Mouse (Mus musculus) embryo, embryonic 11.5 days (tissue): ENCODE measurements around the gene Anxa1.
A peak's percentile ranks its signal among the peaks of the same experiment; 100 is the strongest.

Experiments used
- DNase-seq: peaks from one replicate; pipeline ENCODE4 v3.0.0-alpha.2; 2012; ENCODE audit warnings: low read depth, low spot score

The Anxa1 gene

GRCm38 (mm10) chr19:20390455-20390994, at the start of gene Anxa1:
Gene Anxa1, minus strand, starts transcription at chr19:20390944.
- DNase-seq, result no peak

- no peak for DNase-seq
These were observed 46.3 kb upstream of the Anxa1 start for GRCm38 (mm10) chr19:20437043-20437442.

- DNase-seq, result peak; percentile 39
These were observed 43.8 kb upstream of the Anxa1 start for GRCm38 (mm10) chr19:20434541-20434940.

GRCm38 (mm10) chr19:20433966-20434365, 43.2 kb upstream of the Anxa1 start:
- no peak for DNase-seq

- no peak for DNase-seq
These were observed 35.9 kb upstream of the Anxa1 start for GRCm38 (mm10) chr19:20426443-20427161.

- DNase-seq, result no peak
These were observed 20.5 kb upstream of the Anxa1 start for GRCm38 (mm10) chr19:20411276-20411675.

- DNase-seq, result no peak
These were observed 19.1 kb upstream of the Anxa1 start for GRCm38 (mm10) chr19:20409541-20410528.

GRCm38 (mm10) chr19:20406475-20406874, 15.7 kb upstream of the Anxa1 start:
- DNase-seq, result no peak

- DNase-seq, result no peak
These were observed 14.3 kb upstream of the Anxa1 start for GRCm38 (mm10) chr19:20405015-20405414.

GRCm38 (mm10) chr19:20403740-20404139, 13.0 kb upstream of the Anxa1 start:
- DNase-seq, result no peak

- DNase-seq, result no peak
These were observed 12.5 kb upstream of the Anxa1 start for GRCm38 (mm10) chr19:20403219-20403618.

GRCm38 (mm10) chr19:20402516-20403200, 11.9 kb upstream of the Anxa1 start:
- no peak for DNase-seq

GRCm38 (mm10) chr19:20401961-20402360, 11.2 kb upstream of the Anxa1 start:
- DNase-seq, result no peak

- no peak for DNase-seq
These were observed 8.4 kb upstream of the Anxa1 start for GRCm38 (mm10) chr19:20399187-20399586.

- DNase-seq, result no peak
These were observed 6.3 kb upstream of the Anxa1 start for GRCm38 (mm10) chr19:20397092-20397491.

GRCm38 (mm10) chr19:20393556-20394274, 3.0 kb upstream of the Anxa1 start:
- no peak for DNase-seq

- DNase-seq, result no peak
These were observed 1.0 kb downstream of the Anxa1 start for GRCm38 (mm10) chr19:20389723-20390122.

- DNase-seq, result no peak
These were observed 1.5 kb downstream of the Anxa1 start for GRCm38 (mm10) chr19:20389245-20389644.

- no peak for DNase-seq
These were observed 2.5 kb downstream of the Anxa1 start for GRCm38 (mm10) chr19:20388276-20388675.

- DNase-seq, result no peak
These were observed 4.4 kb downstream of the Anxa1 start for GRCm38 (mm10) chr19:20386296-20386695.

- no peak for DNase-seq
These were observed 5.1 kb downstream of the Anxa1 start for GRCm38 (mm10) chr19:20385645-20386044.
